Mouse (Mus musculus) embryonic facial prominence, embryonic 14.5 days (tissue): Measurements from ENCODE around the gene Cacna2d3. TPM values are rescaled to one million over a fixed set of nuclear protein-coding genes. Genes with fewer than 3 reads are reported as not detected.

Experiments used
- ATAC-seq: fragments of 200-750 bp; cut with Nextera tagmentation; 2 replicates; pipeline ENCODE4 v1.8.0; 2017; ENCODE audit warnings: low read depth, moderate number of reproducible peaks, moderate TSS enrichment
- DNase-seq: peaks from one replicate; pipeline ENCODE4 v3.0.0-alpha.2; 2015; ENCODE audit warnings: low spot score
- H3K27ac ChIP-seq: fragments of 300-500 bp; sonication (generic); replicated peaks from 2 replicates; pipeline ENCODE4 v1.5.1; 2014; ENCODE audit warnings: low read depth, mild to moderate bottlenecking, low read length, moderate library complexity
- H3K27me3 ChIP-seq: fragments of 300-500 bp; sonication (generic); replicated peaks from 2 replicates; pipeline ENCODE4 v1.6.1; 2014; ENCODE audit warnings: low read length; ENCODE audit not compliant: control insufficient read depth, insufficient read depth
- H3K36me3 ChIP-seq: fragments of 300-500 bp; sonication (generic); 2 replicates; pipeline ENCODE4 v1.6.1; 2014; ENCODE audit warnings: low read length, mixed read lengths; ENCODE audit not compliant: control insufficient read depth, insufficient read depth
- H3K4me1 ChIP-seq: fragments of 300-500 bp; sonication (generic); 2 replicates; pipeline ENCODE4 v1.6.1; 2014; ENCODE audit warnings: antibody characterized with exemption, low read length; ENCODE audit not compliant: control insufficient read depth, insufficient read depth
- H3K4me2 ChIP-seq: fragments of 300-500 bp; sonication (generic); 2 replicates; pipeline ENCODE4 v1.6.1; 2014; ENCODE audit warnings: low read depth, mild to moderate bottlenecking, low read length, moderate library complexity, mixed read lengths
- H3K4me3 ChIP-seq: fragments of 300-500 bp; sonication (generic); 2 replicates; pipeline ENCODE4 v1.5.1; 2014; ENCODE audit warnings: low read depth, mild to moderate bottlenecking, low read length
- H3K9ac ChIP-seq: fragments of 300-500 bp; sonication (generic); 2 replicates; pipeline ENCODE4 v1.6.1; 2014; ENCODE audit warnings: low read depth, mild to moderate bottlenecking, low read length, moderate library complexity, mixed read lengths
- H3K9me3 ChIP-seq: fragments of 300-500 bp; sonication (generic); 2 replicates; pipeline ENCODE4 v1.6.1; 2016; ENCODE audit warnings: low read length; ENCODE audit not compliant: control insufficient read depth
- WGBS: fragments of 180-500 bp; shearing (Covaris S2); extraction: QIAGEN DNeasy Blood & Tissue Kit; methylation state at CpG from one replicate; pipeline ENCODE4 v1.1.7; 2014; 5-methylcytosine and 5-hydroxymethylcytosine counted together
- polyA plus RNA-seq: library from polyadenylated mRNA; unstranded; fragments of >200 nt; fragmentation: Nextera tagmentation; extraction: Ambion mirVana; gene quantifications from 2 replicates; pipeline ENCODE4 v1.2.1, GENCODE M21; 2014

Cacna2d3 gene
- polyA plus RNA-seq, 1 experiment from 2014 or later: 16.4 TPM

- Histone ChIP-seq H3K36me3 (no peaks in the 10 kb centered on the region), H3K9ac (no peak overlapping the region), H3K27me3 (no peaks in the 10 kb centered on the region), H3K4me3 (no peak overlapping the region), H3K4me2 (no peak overlapping the region), H3K27ac (no peak overlapping the region), H3K9me3 (no peaks in the 10 kb centered on the region), H3K4me1 (no peaks in the 10 kb centered on the region)
- 56% methylated on average over 5 of the region's 5 CpGs for WGBS
- no peak for ATAC-seq
- DNase-seq: peak; percentile 20
These were observed 51.8 kb downstream of the Cacna2d3 start for GRCm38 (mm10) chr14:29669826-29670225.

GRCm38 (mm10) chr14:29657006-29657405 is 64.7 kb downstream of the Cacna2d3 start:
- DNase-seq (peak; percentile 57), ATAC-seq (no peak)
- 56% methylated on average over 1 of the region's 1 CpGs for WGBS
- H3K9ac ChIP-seq: no peak overlapping the region
- no peaks in the 10 kb centered on the region for H3K9me3 ChIP-seq
- H3K4me2 ChIP-seq: no peak overlapping the region
- H3K4me3 ChIP-seq: no peak overlapping the region
- no peak overlapping the region for H3K27ac ChIP-seq
- H3K4me1 ChIP-seq: no peaks in the 10 kb centered on the region
- no peaks in the 10 kb centered on the region for H3K27me3 ChIP-seq
- H3K36me3 ChIP-seq: no peaks in the 10 kb centered on the region

GRCm38 (mm10) chr14:29650591-29650990 is 71.1 kb downstream of the Cacna2d3 start:
- Histone ChIP-seq H3K27ac (no peak overlapping the region), H3K4me2 (no peak overlapping the region), H3K4me3 (no peak overlapping the region), H3K4me1 (no peaks in the 10 kb centered on the region), H3K9ac (no peak overlapping the region), H3K27me3 (no peaks in the 10 kb centered on the region), H3K9me3 (no peaks in the 10 kb centered on the region), H3K36me3 (no peaks in the 10 kb centered on the region)
- ATAC-seq (no peak), DNase-seq (no peak)
- WGBS: 76% methylated on average over 5 of the region's 5 CpGs

GRCm38 (mm10) chr14:29648721-29649120 is 72.9 kb downstream of the Cacna2d3 start:
- WGBS: 56% methylated on average over 6 of the region's 6 CpGs
- no peaks in the 10 kb centered on the region for H3K27me3 ChIP-seq

GRCm38 (mm10) chr14:29645421-29645820 is 76.2 kb downstream of the Cacna2d3 start:
- no peak for DNase-seq
- H3K36me3 ChIP-seq: no peaks in the 10 kb centered on the region
- no peak overlapping the region for H3K27ac ChIP-seq
- H3K4me3 ChIP-seq: no peak overlapping the region
- no peaks in the 10 kb centered on the region for H3K9me3 ChIP-seq
- H3K4me2 ChIP-seq: no peak overlapping the region
- no peaks in the 10 kb centered on the region for H3K4me1 ChIP-seq
- ATAC-seq: no peak
- no peaks in the 10 kb centered on the region for H3K27me3 ChIP-seq
- 71% methylated on average over 11 of the region's 11 CpGs for WGBS
- no peak overlapping the region for H3K9ac ChIP-seq

More at GRCm38 (mm10) chr14:29648721-29649120, 72.9 kb downstream of the Cacna2d3 start:
- H3K9me3 ChIP-seq: no peaks in the 10 kb centered on the region
- DNase-seq (no peak), ATAC-seq (no peak)
- no peak overlapping the region for H3K27ac ChIP-seq
- H3K9ac ChIP-seq: no peak overlapping the region
- no peaks in the 10 kb centered on the region for H3K4me1 ChIP-seq
- H3K36me3 ChIP-seq: no peaks in the 10 kb centered on the region
- H3K4me2 ChIP-seq: no peak overlapping the region
- H3K4me3 ChIP-seq: no peak overlapping the region

GRCm38 (mm10) chr14:29643217-29643616 is 78.4 kb downstream of the Cacna2d3 start:
- Histone ChIP-seq H3K4me3 (no peak overlapping the region), H3K9ac (no peak overlapping the region), H3K27me3 (no peaks in the 10 kb centered on the region), H3K9me3 (no peaks in the 10 kb centered on the region), H3K4me2 (no peak overlapping the region), H3K36me3 (no peaks in the 10 kb centered on the region), H3K4me1 (no peaks in the 10 kb centered on the region), H3K27ac (no peak overlapping the region)
- 70% methylated on average over 4 of the region's 4 CpGs for WGBS
- ATAC-seq (no peak), DNase-seq (no peak)

- Histone ChIP-seq H3K9me3 (no peaks in the 10 kb centered on the region), H3K9ac (no peak overlapping the region), H3K27me3 (no peaks in the 10 kb centered on the region), H3K36me3 (no peaks in the 10 kb centered on the region), H3K27ac (no peak overlapping the region), H3K4me1 (no peaks in the 10 kb centered on the region), H3K4me3 (no peak overlapping the region), H3K4me2 (no peak overlapping the region)
- DNase-seq (peak; percentile 14), ATAC-seq (no peak; the same call in 1 of the 2 replicates)
- WGBS: 71% methylated on average over 3 of the region's 3 CpGs
These were observed 82.4 kb downstream of the Cacna2d3 start for GRCm38 (mm10) chr14:29639266-29639665.

- DNase-seq: no peak
- H3K9me3 ChIP-seq: no peaks in the 10 kb centered on the region
- no peak overlapping the region for H3K4me2 ChIP-seq
- ATAC-seq: no peak
- no peaks in the 10 kb centered on the region for H3K36me3 ChIP-seq
- H3K4me1 ChIP-seq: no peaks in the 10 kb centered on the region
- H3K4me3 ChIP-seq: no peak overlapping the region
- no peaks in the 10 kb centered on the region for H3K27me3 ChIP-seq
- no peak overlapping the region for H3K9ac ChIP-seq
- WGBS: 70% methylated on average over 8 of the region's 8 CpGs
- H3K27ac ChIP-seq: no peak overlapping the region
These were observed 93.5 kb downstream of the Cacna2d3 start for GRCm38 (mm10) chr14:29628213-29628612.

- H3K27me3 ChIP-seq: no peaks in the 10 kb centered on the region
- no peak overlapping the region for H3K4me3 ChIP-seq
- H3K27ac ChIP-seq: no peak overlapping the region
- H3K9ac ChIP-seq: no peak overlapping the region
- no peak for DNase-seq
- no peaks in the 10 kb centered on the region for H3K4me1 ChIP-seq
- no peak overlapping the region for H3K4me2 ChIP-seq
- no peaks in the 10 kb centered on the region for H3K36me3 ChIP-seq
- no peaks in the 10 kb centered on the region for H3K9me3 ChIP-seq
- no peak for ATAC-seq
- WGBS: 69% methylated on average over 5 of the region's 5 CpGs
These were observed 109.2 kb downstream of the Cacna2d3 start for GRCm38 (mm10) chr14:29612436-29612835.
